Mouse (Mus musculus) cerebellum, adult 2 months (tissue): ENCODE results near the gene Gpr156. TPM values are rescaled to one million over a fixed set of nuclear protein-coding genes. Genes with fewer than 3 reads are reported as not detected.

ENCODE experiments used
- DNase-seq, 2 experiments: peaks; one replicate each; pipeline ENCODE4 v3.0.0; 2021
- H3K27ac ChIP-seq: fragments of 200-500 bp; 2 replicates; pipeline ENCODE4 v1.5.1; 2012; ENCODE audit warnings: low read length, control low read depth, inconsistent platforms; ENCODE audit not compliant: insufficient read depth
- H3K27me3 ChIP-seq: fragments of 200-500 bp; 2 replicates; pipeline ENCODE4 v1.6.1; 2012; ENCODE audit warnings: inconsistent platforms, mild to moderate bottlenecking, low read length, moderate library complexity; ENCODE audit not compliant: control insufficient read depth, insufficient read depth
- H3K4me1 ChIP-seq: fragments of 200-500 bp; 2 replicates; pipeline ENCODE4 v1.6.1; 2011; ENCODE audit warnings: low read length; ENCODE audit not compliant: control insufficient read depth, insufficient read depth
- H3K4me3 ChIP-seq: fragments of 200-500 bp; replicated peaks from 2 replicates; pipeline ENCODE3; 2011; ENCODE audit warnings: mild to moderate bottlenecking, low read depth, low read length, control low read depth; ENCODE audit not compliant: insufficient read depth
- CTCF ChIP-seq: fragments of 200-500 bp; IDR thresholded peaks from 2 replicates; pipeline ENCODE4 v1.5.1; 2011; ENCODE audit warnings: low read depth, mild to moderate bottlenecking, control low read depth, low read length, moderate library complexity, borderline replicate concordance; ENCODE audit not compliant: insufficient read depth
- POLR2A ChIP-seq: fragments of 200-500 bp; IDR thresholded peaks from 2 replicates; pipeline ENCODE4 v1.6.1; 2011; ENCODE audit warnings: low read length, control low read depth, borderline replicate concordance; ENCODE audit not compliant: insufficient read depth
- WGBS: fragments of 180-500 bp; shearing (Covaris S2); methylation state at CpG from one replicate; pipeline ENCODE4 v1.1.7; 2018; 5-methylcytosine and 5-hydroxymethylcytosine counted together
- polyA plus RNA-seq: library from polyadenylated mRNA; depleted of rRNA; stranded (reverse); fragments of >200 nt; gene quantifications from 2 replicates; pipeline ENCODE4 v1.2.3, GENCODE M21; 2012

Gpr156 gene
- polyA plus RNA-seq, 1 experiment, result 0.54 TPM

GRCm38 (mm10) chr16:37945031-37945796, 28.9 kb downstream of the Gpr156 start:
- Histone ChIP-seq H3K27me3 (no peaks in the 10 kb centered on the region), H3K4me1 (no peaks in the 10 kb centered on the region), H3K4me3 (no peak overlapping the region), H3K27ac (no peak overlapping the region)
- 45% methylated on average over 8 of the region's 8 CpGs for WGBS
- peak in 1 of 2 experiments; percentile 14 for DNase-seq
- TF ChIP-seq POLR2A, result no peak
- no peak for TF ChIP-seq CTCF

GRCm38 (mm10) chr16:37947160-37947559, 30.9 kb downstream of the Gpr156 start:
- Histone ChIP-seq H3K4me3 (no peak overlapping the region), H3K27me3 (no peaks in the 10 kb centered on the region), H3K27ac (no peak overlapping the region), H3K4me1 (no peaks in the 10 kb centered on the region)
- TF ChIP-seq POLR2A, result no peak
- peak; percentile 85 for TF ChIP-seq CTCF
- peak; percentile 46 to 50 for DNase-seq
- 33% methylated on average over 5 of the region's 5 CpGs for WGBS

GRCm38 (mm10) chr16:37948365-37948764, 32.1 kb downstream of the Gpr156 start:
- TF ChIP-seq CTCF (no peak), POLR2A (no peak)
- WGBS, result 85% methylated on average over 4 of the region's 4 CpGs
- no peak for DNase-seq
- Histone ChIP-seq H3K27ac (no peak overlapping the region), H3K4me1 (no peaks in the 10 kb centered on the region), H3K4me3 (no peak overlapping the region), H3K27me3 (no peaks in the 10 kb centered on the region)

GRCm38 (mm10) chr16:37951171-37951570, 34.9 kb downstream of the Gpr156 start:
- no peaks in the 10 kb centered on the region for H3K27me3 ChIP-seq
- no peak for TF ChIP-seq POLR2A
- no peak for TF ChIP-seq CTCF
- no peaks in the 10 kb centered on the region for H3K4me1 ChIP-seq
- H3K4me3 ChIP-seq, result no peak overlapping the region
- no peak overlapping the region for H3K27ac ChIP-seq
- DNase-seq, result no peak

- no peak for TF ChIP-seq CTCF
- TF ChIP-seq POLR2A, result no peak
- Histone ChIP-seq H3K4me3 (no peak overlapping the region), H3K27me3 (no peaks in the 10 kb centered on the region), H3K27ac (no peak overlapping the region), H3K4me1 (no peaks in the 10 kb centered on the region)
- 81% methylated on average over 4 of the region's 4 CpGs for WGBS
- DNase-seq, result no peak
These were observed 36.9 kb downstream of the Gpr156 start for GRCm38 (mm10) chr16:37953186-37953585.

GRCm38 (mm10) chr16:37953991-37954942, 38.0 kb downstream of the Gpr156 start:
- Histone ChIP-seq H3K27ac (no peak overlapping the region), H3K4me3 (no peak overlapping the region), H3K4me1 (no peaks in the 10 kb centered on the region), H3K27me3 (no peaks in the 10 kb centered on the region)
- DNase-seq, result no peak
- WGBS, result 81% methylated on average over 12 of the region's 12 CpGs
- TF ChIP-seq CTCF (no peak), POLR2A (no peak)

- TF ChIP-seq POLR2A (no peak), CTCF (no peak)
- H3K4me1 ChIP-seq, result no peaks in the 10 kb centered on the region
- 35% methylated on average over 13 of the region's 13 CpGs for WGBS
- H3K27me3 ChIP-seq, result no peaks in the 10 kb centered on the region
- H3K4me3 ChIP-seq, result no peak overlapping the region
- no peak overlapping the region for H3K27ac ChIP-seq
- DNase-seq, result no peak
These were observed 39.1 kb downstream of the Gpr156 start for GRCm38 (mm10) chr16:37955336-37955917.
